Mouse (Mus musculus): Measurements from ENCODE around the gene Trim39. TPM values are rescaled to one million over a fixed set of nuclear protein-coding genes. Genes with fewer than 3 reads are reported as not detected.

The Trim39 gene
- polyA plus RNA-seq, 1 experiment from 2014 or later = 19.1 TPM

- H3K27me3 ChIP-seq = peaks cover 63% of the 10 kb centered on the region
Measured at GRCm38 (mm10) chr17:36218594-36219155, 53.4 kb downstream of the Trim39 start.

GRCm38 (mm10) chr17:36215586-36215985 lies 56.5 kb downstream of the Trim39 start:
- H3K27ac ChIP-seq (replicated peaks) = no peak overlapping the region
- no peaks in the 10 kb centered on the region for H3K9me3 ChIP-seq (replicated peaks)
- no peak overlapping the region for H3K4me3 ChIP-seq (replicated peaks)
- no peak for ATAC-seq (ENCODE audit: insufficient number of reproducible peaks, low FRiP score, low TSS enrichment, low read depth)
- H3K9ac ChIP-seq = no peak overlapping the region
- no peaks in the 10 kb centered on the region for H3K36me3 ChIP-seq
- H3K4me2 ChIP-seq (replicated peaks) = no peak overlapping the region
- peaks cover 69% of the 10 kb centered on the region for H3K27me3 ChIP-seq
- 3% methylated on average over 20 of the region's 20 CpGs for WGBS
- H3K4me1 ChIP-seq = 0 out of 2 replicates have a peak, but pooled peaks cover 4% of the 10 kb centered on the region

More at GRCm38 (mm10) chr17:36218594-36219155, 53.4 kb downstream of the Trim39 start:
- H3K4me3 ChIP-seq (replicated peaks) = no peak overlapping the region
- no peaks in the 10 kb centered on the region for H3K36me3 ChIP-seq
- no peak for ATAC-seq (ENCODE audit: insufficient number of reproducible peaks, low FRiP score, low TSS enrichment, low read depth)
- H3K9ac ChIP-seq = no peak overlapping the region
- 20% methylated on average over 5 of the region's 5 CpGs for WGBS
- H3K9me3 ChIP-seq (replicated peaks) = no peaks in the 10 kb centered on the region
- no peak overlapping the region for H3K4me2 ChIP-seq (replicated peaks)
- no peak overlapping the region for H3K27ac ChIP-seq (replicated peaks)
- H3K4me1 ChIP-seq = 0 out of 2 replicates have a peak, but pooled peaks cover 4% of the 10 kb centered on the region

Other genes starting within 250 kb of the Trim39 start
- 24.9 and 26.4 TPM in 2 replicates for gene H2-T23, start 239.4 kb downstream of the Trim39 start, polyA plus RNA-seq (2015; fragmentation: Nextera tagmentation; extraction: Ambion mirVana)
- gene H2-T22, start 229.5 kb downstream of the Trim39 start, polyA plus RNA-seq (2015; fragmentation: Nextera tagmentation; extraction: Ambion mirVana) = 26.8 and 27.2 TPM in 2 replicates
- 0.11 TPM in 1 of 2 replicates, not detected in the other for gene Gm6034, start 229.3 kb downstream of the Trim39 start, polyA plus RNA-seq (2015; fragmentation: Nextera tagmentation; extraction: Ambion mirVana)
- 0.12 TPM in 1 of 2 replicates, not detected in the other for gene Gm11127, start 213.9 kb downstream of the Trim39 start, polyA plus RNA-seq (2015; fragmentation: Nextera tagmentation; extraction: Ambion mirVana)
- gene Gm19684, start 150.6 kb downstream of the Trim39 start, polyA plus RNA-seq (2015; fragmentation: Nextera tagmentation; extraction: Ambion mirVana) = not detected in 2 replicates
- gene Gm7030, start 142.8 kb downstream of the Trim39 start, polyA plus RNA-seq (2015; fragmentation: Nextera tagmentation; extraction: Ambion mirVana) = not detected in 2 replicates
- 0.33 TPM in 1 of 2 replicates, not detected in the other for gene Gm8909, start 103.7 kb downstream of the Trim39 start, polyA plus RNA-seq (2015; fragmentation: Nextera tagmentation; extraction: Ambion mirVana)
- gene H2-T3, start 82.0 kb downstream of the Trim39 start, polyA plus RNA-seq (2015; fragmentation: Nextera tagmentation; extraction: Ambion mirVana) = not detected in 2 replicates
- gene Rpp21, start 14.2 kb downstream of the Trim39 start, polyA plus RNA-seq (2015; fragmentation: Nextera tagmentation; extraction: Ambion mirVana) = 104 and 107 TPM in 2 replicates
- gene H2-M10.2, start 14.2 kb upstream of the Trim39 start, polyA plus RNA-seq (2015; fragmentation: Nextera tagmentation; extraction: Ambion mirVana) = 0.30 TPM in 1 of 2 replicates, not detected in the other
- not detected in 2 replicates for gene H2-M10.1, start 53.9 kb upstream of the Trim39 start, polyA plus RNA-seq (2015; fragmentation: Nextera tagmentation; extraction: Ambion mirVana)
- not detected in 2 replicates for gene H2-M10.3, start 96.2 kb upstream of the Trim39 start, polyA plus RNA-seq (2015; fragmentation: Nextera tagmentation; extraction: Ambion mirVana)
- not detected in 2 replicates for gene H2-M10.4, start 190.1 kb upstream of the Trim39 start, polyA plus RNA-seq (2015; fragmentation: Nextera tagmentation; extraction: Ambion mirVana)

Data from embryonic facial prominence, embryonic 15.5 days (tissue).